Mouse (Mus musculus) thymus, adult 2 months (tissue): ENCODE data around the gene Plekhg2.

Experiments used
- CTCF ChIP-seq: fragments of 200-500 bp; IDR thresholded peaks from 2 replicates; pipeline ENCODE4 v1.5.1; 2012; ENCODE audit warnings: mild to moderate bottlenecking, control low read depth, low read length, moderate library complexity, borderline replicate concordance; ENCODE audit not compliant: control insufficient read depth, poor library complexity, insufficient read depth; ENCODE audit errors: extremely low read depth
- POLR2A ChIP-seq: fragments of 200-500 bp; IDR thresholded peaks from 2 replicates; pipeline ENCODE4 v1.6.1; 2012; ENCODE audit warnings: mild to moderate bottlenecking, low read length, control low read depth, moderate library complexity; ENCODE audit not compliant: control insufficient read depth, poor library complexity, insufficient read depth; ENCODE audit errors: extremely low read depth

DNA sequence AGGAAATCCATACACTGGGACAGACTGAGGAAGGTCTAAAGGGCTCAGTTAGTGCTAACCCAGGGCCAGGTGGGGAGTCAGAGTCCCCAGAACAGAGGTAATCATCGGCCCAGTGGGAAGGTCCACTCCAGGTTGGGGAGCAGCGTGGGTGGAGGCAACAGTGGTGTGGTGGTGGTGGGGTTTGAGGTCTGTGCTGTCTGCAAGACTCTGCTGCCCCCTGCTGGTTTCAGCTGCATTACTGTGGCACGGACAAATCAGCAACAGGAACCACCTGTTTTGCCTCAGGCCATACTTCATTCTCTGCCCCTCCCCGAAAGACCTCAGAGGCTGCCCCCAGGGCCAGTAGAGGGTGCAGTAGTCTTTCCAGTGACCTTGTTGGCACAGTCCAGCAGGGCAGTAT, 14.1 kb upstream of the Plekhg2 start:
- TF ChIP-seq CTCF (peak; percentile 89), POLR2A (no peak)
